Mouse (Mus musculus) heart, adult 9 months (tissue): Measurements from ENCODE around the gene Rrm2.
"Not testable (repeated sequence)": the region's sequence is repeated elsewhere in the genome, so short reads cannot be mapped to it uniquely, and the experiment has no call there.

Experiments
- DNase-seq, 2 experiments: peaks; one replicate each; pipeline ENCODE4 v3.0.0; 2022; ENCODE audit warnings: low spot score in 2 of 2

Rrm2 gene

GRCm38 (mm10) chr12:24707954-24708823 lies at the start of gene Rrm2:
Gene Rrm2, plus strand, starts transcription at chr12:24708241.
- peak; percentile 86 to 92 for DNase-seq

- no peak for DNase-seq
Observed at GRCm38 (mm10) chr12:24658998-24659397, 49.0 kb upstream of the Rrm2 start.

GRCm38 (mm10) chr12:24659923-24660322 lies 48.1 kb upstream of the Rrm2 start:
- no peak for DNase-seq

DNA sequence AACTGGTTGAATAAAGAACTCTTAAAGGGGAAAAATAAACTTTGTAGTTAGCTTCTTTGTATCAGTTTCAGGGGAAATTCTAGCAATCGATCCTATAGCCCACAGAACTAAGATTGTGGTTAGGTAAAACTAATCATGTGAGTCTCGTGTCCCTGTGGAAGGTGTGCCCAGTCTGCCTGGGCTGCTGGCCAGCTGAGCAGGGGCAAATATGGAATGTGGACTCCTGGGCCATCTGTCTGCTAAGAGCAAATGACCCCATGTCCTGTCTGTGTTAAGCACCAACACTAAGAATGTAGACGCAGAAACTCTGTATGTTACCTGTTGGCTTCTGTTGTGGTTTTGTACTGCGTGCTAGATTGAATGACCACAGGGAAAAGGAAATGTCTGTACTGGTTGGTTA lies 46.9 kb upstream of the Rrm2 start:
- DNase-seq, result no peak

DNA sequence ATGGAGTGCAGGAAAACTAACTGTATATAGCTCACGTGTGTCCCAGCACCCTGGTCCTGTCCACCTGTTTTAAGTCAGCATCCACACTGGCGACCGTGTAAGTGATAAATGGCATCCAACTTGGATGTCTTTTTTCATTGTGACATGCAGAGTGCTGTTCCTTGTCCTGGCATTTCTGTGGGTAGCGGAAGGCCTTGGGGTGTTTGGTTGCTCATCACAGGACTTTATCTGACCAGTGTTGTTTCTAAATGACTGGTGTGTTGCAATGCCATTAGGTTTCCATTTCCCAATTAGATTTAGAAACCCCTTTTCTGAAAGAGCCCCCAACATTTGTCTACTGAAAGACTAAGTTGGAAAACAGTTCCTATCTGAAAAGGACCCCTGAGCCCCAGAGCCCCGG lies 45.9 kb upstream of the Rrm2 start:
- DNase-seq, result no peak

GRCm38 (mm10) chr12:24680096-24680491 lies 27.9 kb upstream of the Rrm2 start:
- DNase-seq, result peak; percentile 86

DNA sequence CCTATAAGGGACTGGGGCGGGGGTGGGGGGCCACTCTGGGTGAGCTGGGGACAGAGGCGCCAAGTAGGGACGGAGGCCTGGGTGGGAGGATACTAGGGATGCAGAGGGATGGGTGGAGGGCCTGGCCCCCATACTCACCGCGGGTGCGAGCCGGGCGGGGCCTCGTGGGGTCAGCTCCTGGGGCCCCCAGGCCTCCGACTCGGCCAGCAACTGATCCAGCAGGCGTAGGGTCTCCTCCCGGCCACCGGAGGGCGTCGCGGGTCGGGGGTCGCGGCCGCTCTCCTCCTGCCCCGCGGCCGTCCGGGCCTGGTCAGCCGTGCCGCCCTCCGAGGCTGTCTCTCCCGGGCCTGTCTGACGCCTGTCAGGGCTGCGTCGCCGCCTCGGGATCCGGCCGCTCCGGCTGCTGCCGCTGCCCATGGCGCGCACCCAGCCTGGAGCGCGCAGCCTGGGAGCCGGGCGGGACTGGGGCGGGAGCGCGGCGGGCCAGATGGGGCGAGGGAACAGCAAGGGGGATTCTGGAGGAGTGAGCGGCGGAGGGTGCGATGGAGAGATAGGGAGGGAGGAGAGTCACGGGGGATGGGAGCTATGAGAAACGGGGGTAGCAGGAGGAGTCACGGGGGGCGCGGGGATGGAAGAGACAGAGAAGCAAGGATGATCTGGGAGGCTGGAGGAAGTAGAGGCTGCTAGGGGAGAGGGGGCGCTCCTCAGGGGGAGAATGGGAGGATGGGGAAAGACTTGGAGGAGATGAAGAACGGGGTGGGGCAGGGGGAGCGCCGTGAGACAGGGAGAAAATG lies 27.4 kb upstream of the Rrm2 start:
- DNase-seq, result peak in 1 of 2 experiments; percentile 21

- DNase-seq, result peak; percentile 48 to 51
Observed at GRCm38 (mm10) chr12:24681286-24682023, 26.6 kb upstream of the Rrm2 start, which contains the start of gene Cys1. Gene Cys1, minus strand, starts transcription at chr12:24681813.

- peak; percentile 66 to 68 for DNase-seq
Observed at GRCm38 (mm10) chr12:24682563-24682962, 25.5 kb upstream of the Rrm2 start.

DNA sequence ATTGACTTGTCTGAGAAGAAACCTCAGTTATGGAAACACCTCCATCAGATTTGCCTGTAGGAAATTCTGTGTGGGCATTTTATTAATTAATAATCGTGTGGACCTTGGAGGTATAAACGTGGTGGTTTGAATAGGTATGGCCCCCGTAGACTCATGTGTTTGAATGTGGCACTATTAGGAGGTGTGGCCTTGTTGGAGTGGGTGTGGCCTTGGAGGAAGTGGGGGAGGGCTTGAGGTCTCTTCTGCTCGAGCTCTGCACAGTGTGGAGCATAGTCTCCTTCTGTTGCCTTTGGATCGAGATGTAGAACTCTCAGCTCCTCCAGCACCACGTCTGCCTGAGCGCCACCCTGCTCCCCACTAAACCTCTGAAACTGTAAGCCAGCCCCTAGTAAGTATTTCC lies 24.6 kb upstream of the Rrm2 start:
- no peak for DNase-seq

GRCm38 (mm10) chr12:24686038-24686695 lies 21.9 kb upstream of the Rrm2 start:
- DNase-seq, result no peak

GRCm38 (mm10) chr12:24686696-24687346 lies 21.2 kb upstream of the Rrm2 start:
- DNase-seq, result no peak

DNA sequence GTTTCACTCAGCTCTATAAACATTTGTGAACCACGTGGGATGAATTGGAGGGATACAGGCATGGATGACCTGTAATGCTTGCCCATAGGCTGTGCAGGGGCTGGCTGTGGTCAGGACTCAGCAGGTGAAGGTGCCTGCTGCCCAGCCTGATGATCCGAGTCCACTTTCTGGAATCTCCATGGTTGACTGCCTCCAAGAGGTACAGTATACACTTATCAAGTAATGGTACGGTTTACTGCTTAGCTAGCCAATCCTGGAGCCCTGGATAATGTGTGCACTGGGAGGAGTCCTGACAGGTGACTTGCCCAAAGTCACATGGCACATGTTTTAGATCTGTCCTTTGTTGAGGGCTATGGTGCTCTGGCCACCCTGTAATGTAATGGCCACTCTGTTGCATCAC lies 17.7 kb upstream of the Rrm2 start:
- no peak for DNase-seq

GRCm38 (mm10) chr12:24696500-24697483 lies 11.2 kb upstream of the Rrm2 start:
- DNase-seq, result peak; percentile 85

DNA sequence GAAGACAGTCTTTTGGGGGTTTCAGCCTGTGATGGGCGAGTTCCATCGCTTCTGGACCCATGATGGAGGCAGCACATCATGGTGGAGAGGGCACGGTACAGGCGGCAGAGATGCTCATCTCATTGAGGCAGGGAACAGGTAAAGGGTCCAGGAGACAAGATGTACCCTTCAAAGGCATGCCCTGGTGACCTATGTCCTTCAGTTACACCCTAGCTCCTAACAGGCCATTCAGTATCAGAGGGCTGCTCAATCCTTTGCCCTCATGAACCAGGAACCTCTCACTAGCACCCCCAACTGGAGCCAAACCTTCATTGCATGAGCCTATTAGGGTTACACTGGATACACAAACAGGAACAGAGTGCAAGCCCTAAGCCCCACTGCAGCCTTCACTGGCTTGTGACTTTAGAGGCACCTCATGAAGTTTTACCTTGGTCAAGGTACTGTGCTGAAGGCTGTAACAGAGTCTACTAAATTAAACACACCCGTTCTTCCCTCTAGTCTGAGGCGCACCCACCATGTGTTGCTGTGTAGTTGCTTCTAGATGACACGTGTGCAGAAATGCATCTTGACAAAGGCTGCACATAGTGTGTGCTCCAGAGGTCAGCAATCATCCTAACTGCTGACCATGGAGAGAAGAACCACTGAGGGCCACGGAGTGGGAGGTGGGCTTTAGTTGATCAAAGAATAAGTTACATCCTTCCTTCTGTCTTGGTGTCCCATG lies 10.4 kb upstream of the Rrm2 start:
- DNase-seq, result no peak

DNA sequence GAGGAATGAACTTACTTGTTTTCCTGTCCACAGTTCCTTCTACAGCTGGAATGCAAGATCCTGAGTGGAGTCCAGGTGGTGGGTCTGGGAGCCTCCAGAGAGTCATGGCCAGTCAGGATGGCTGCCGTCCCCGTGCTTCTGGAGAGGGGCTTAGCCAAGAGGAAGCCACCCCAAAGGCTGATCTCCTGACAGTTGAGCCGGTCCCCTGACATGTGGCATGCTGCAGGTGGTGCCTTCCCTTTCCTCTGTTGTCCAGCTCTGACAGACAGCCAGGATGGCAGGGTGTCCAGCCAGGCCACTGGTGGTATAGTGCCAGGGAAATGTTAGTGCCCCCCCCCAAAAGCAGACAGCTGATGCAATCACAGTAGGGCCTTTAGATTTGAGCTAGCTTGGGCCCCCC lies 9.5 kb upstream of the Rrm2 start:
- no peak for DNase-seq

DNA sequence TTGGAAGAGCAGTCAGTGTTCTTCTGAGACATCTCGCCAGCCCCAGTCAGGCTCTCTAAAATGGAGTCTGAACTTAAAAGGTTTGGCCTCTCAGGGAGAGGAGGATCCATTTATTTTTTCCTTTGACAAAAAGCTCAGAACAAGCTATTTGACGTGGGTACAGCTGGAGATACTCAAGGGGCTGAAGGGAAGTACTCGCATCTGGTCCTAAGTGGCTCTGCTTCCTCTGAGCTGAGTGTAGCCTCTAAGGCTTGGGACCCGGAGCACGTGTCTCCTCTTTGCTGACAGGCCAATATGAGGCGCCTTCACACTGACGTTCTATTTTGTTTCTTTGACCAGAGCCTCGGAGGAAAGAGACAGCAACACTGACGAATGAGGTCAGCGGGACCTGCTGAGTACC lies 8.5 kb upstream of the Rrm2 start:
- DNase-seq, result no peak

GRCm38 (mm10) chr12:24701621-24702020 lies 6.4 kb upstream of the Rrm2 start:
- not testable (repeated sequence) for DNase-seq

GRCm38 (mm10) chr12:24703013-24703412 lies 5.0 kb upstream of the Rrm2 start:
- no peak for DNase-seq
